Mouse (Mus musculus): ENCODE data around the gene Fry. TPM values are rescaled to one million over a fixed set of nuclear protein-coding genes. Genes with fewer than 3 reads are reported as not detected.
A peak's percentile ranks its signal among the peaks of the same experiment; 100 is the strongest.

Gene Fry
- total and polyA plus RNA-seq, 3 experiments, result 43.8 to 153 (median 117) TPM

DNA sequence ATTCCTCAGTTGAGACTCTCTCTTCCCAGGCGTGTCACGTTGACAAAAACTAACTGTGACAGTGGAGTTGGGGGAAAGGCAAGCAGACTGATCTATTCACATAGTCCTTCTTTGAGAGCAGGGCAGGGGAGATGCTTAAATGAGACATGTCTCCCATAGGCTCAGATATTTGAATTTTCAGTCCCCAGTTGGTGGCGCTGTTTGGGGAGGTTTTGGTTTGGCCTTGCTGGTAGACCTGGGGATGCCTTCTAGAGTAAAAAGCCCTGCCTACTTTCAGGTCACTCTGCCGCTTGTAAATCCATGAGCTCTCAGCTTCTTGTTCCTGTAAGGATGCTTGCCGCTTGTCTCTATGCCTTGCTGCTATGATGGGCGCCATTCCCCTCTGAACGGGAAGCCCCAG lies 163.6 kb downstream of the Fry start:
- H3K36me3 ChIP-seq (ENCODE audit: control insufficient read depth, insufficient read depth, low read length), result no peaks in the 10 kb centered on the region
- WGBS, result 71% methylated on average over 7 of the region's 7 CpGs
- no peak overlapping the region for H3K9ac ChIP-seq (ENCODE audit: low read depth, low read length)
- H3K4me1 ChIP-seq (ENCODE audit: control insufficient read depth, insufficient read depth, low read length), result peaks cover 4% of the 10 kb centered on the region; the same call in 1 of the 2 replicates
- H3K79me2 ChIP-seq (replicated peaks; ENCODE audit: control insufficient read depth, insufficient read depth, low read length), result peaks cover 3% of the 10 kb centered on the region
- intact Hi-C loops (cut with DNase I), result no loop called here
- DNase-seq, result no peak
- TF ChIP-seq POLR2A (IDR thresholded peaks at IDR 0.05; ENCODE audit: insufficient read depth, low read depth, low read length) (no peak), EP300 (IDR thresholded peaks at IDR 0.05; ENCODE audit: insufficient read depth, low read depth, low read length) (no peak), CTCF (IDR thresholded peaks at IDR 0.05) (0 out of 2 replicates have a peak, but pooled peaks have one; percentile 4)
- H3K4me3 ChIP-seq, result no peak overlapping the region
- H3K27me3 ChIP-seq (ENCODE audit: control insufficient read depth, insufficient read depth, low read length), result no peaks in the 10 kb centered on the region
- no peak overlapping the region for H3K27ac ChIP-seq

DNA sequence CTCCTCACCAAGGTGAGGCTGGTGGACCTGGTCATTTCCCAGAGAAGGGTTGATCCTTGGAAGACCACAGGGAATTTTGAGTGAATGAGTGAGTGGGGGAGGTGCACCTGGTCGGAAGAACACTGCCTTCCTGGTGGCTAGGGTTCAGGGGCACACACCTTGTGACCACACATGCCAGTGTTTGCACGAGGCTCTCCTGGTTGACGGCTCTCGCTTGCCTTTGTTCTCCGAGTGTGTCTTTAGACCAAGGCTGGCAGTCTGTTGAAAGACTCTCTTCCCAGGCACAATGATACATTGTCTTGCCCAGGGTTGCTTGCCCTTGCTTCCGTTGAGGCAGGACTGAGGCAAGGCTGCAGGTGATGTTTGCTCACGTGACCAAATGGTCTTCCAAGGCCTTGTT lies 169.5 kb downstream of the Fry start:
- 93% methylated on average over 7 of the region's 7 CpGs for WGBS
- TF ChIP-seq POLR2A (IDR thresholded peaks at IDR 0.05; ENCODE audit: insufficient read depth, low read depth, low read length), result no peak
- TF ChIP-seq CTCF (IDR thresholded peaks at IDR 0.05), result no peak
- TF ChIP-seq EP300 (IDR thresholded peaks at IDR 0.05; ENCODE audit: insufficient read depth, low read depth, low read length), result no peak
- Histone ChIP-seq H3K79me2 (replicated peaks; ENCODE audit: control insufficient read depth, insufficient read depth, low read length) (no peaks in the 10 kb centered on the region; the same call in none of the 2 replicates), H3K36me3 (ENCODE audit: control insufficient read depth, insufficient read depth, low read length) (no peaks in the 10 kb centered on the region), H3K4me3 (no peak overlapping the region), H3K27ac (no peak overlapping the region), H3K9ac (ENCODE audit: low read depth, low read length) (no peak overlapping the region), H3K4me1 (ENCODE audit: control insufficient read depth, insufficient read depth, low read length) (no peaks in the 10 kb centered on the region; the same call in 1 of the 2 replicates), H3K27me3 (ENCODE audit: control insufficient read depth, insufficient read depth, low read length) (no peaks in the 10 kb centered on the region)
- no peak for DNase-seq
- intact Hi-C loops (cut with DNase I), result no loop called here

DNA sequence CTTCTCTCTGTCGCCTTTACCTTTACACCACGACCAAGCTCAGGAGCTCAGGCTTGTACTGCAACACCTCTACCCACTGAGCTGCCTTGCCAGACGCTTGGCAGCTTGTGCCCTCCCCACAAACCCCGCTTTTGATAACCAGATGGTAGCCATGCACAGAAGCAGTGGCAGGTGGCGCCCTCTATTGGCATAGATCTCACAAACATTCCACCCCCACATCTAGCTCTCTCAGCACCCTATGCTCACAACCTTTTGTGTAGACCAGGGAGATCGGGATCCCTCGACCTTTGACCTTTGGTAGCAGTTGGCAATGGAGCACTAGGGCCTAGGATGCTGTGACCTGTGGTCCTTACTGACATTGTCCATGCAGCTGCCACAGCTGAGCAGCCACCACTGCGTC lies 171.2 kb downstream of the Fry start:
- 80% methylated on average over 8 of the region's 8 CpGs for WGBS
- intact Hi-C loops (cut with DNase I), result loop anchor here (5.0 kb wide), 1 partner anchor 57 kb away; no protein-coding TSS in a partner anchor

DNA sequence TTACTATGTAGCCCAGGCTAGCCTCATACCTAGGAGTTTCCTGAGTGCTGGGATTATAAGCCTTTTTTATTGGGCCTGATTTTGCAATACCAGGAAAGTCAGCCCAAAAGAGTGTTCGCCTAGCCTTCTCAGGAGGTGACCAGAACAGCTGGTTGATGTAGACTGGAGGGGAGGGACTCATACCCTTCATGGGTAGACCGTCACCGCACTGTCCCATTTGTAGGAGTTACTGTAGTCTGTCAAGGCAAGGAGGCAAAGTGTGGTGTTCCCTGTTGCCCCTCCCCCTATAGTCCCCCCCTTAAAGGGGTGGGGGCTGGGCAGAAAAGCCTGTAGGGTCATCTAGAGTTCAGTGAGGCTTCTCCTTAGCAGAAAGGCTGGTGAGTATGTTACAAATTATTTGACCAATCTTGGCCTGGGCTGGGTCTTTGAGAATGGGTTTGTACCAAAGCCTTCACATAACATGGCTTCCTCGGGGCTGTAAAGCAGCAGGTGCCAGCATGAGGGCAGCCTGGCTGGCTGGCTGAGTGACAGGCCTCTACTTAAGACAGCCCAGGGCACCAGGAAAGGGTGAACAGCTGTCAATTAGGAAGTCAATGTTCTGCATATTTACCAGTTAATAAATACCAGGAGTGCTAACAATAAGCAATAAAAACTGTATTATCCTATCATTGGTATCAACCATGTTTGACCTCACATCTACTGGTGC lies 172.2 kb downstream of the Fry start:
- H3K79me2 ChIP-seq (replicated peaks; ENCODE audit: control insufficient read depth, insufficient read depth, low read length), result no peaks in the 10 kb centered on the region; the same call in 1 of the 2 replicates
- no peak overlapping the region for H3K27ac ChIP-seq
- DNase-seq, result no peak
- WGBS, result 85% methylated on average over 4 of the region's 4 CpGs
- intact Hi-C loops (cut with DNase I), result loop anchor here (5.0 kb wide), 1 partner anchor 58 kb away; no protein-coding TSS in a partner anchor
- H3K36me3 ChIP-seq (ENCODE audit: control insufficient read depth, insufficient read depth, low read length), result peaks cover 5% of the 10 kb centered on the region; the same call in 1 of the 2 replicates
- H3K4me3 ChIP-seq, result no peak overlapping the region
- no peaks in the 10 kb centered on the region for H3K27me3 ChIP-seq (ENCODE audit: control insufficient read depth, insufficient read depth, low read length)
- no peak overlapping the region for H3K9ac ChIP-seq (ENCODE audit: low read depth, low read length)
- TF ChIP-seq POLR2A (IDR thresholded peaks at IDR 0.05; ENCODE audit: insufficient read depth, low read depth, low read length) (no peak), EP300 (IDR thresholded peaks at IDR 0.05; ENCODE audit: insufficient read depth, low read depth, low read length) (no peak), CTCF (IDR thresholded peaks at IDR 0.05) (no peak)
- H3K4me1 ChIP-seq (ENCODE audit: control insufficient read depth, insufficient read depth, low read length), result peaks cover 4% of the 10 kb centered on the region

More for the DNA sequence above, 171.2 kb downstream of the Fry start:
- Histone ChIP-seq H3K36me3 (ENCODE audit: control insufficient read depth, insufficient read depth, low read length) (peaks cover 5% of the 10 kb centered on the region; the same call in 1 of the 2 replicates), H3K79me2 (replicated peaks; ENCODE audit: control insufficient read depth, insufficient read depth, low read length) (no peaks in the 10 kb centered on the region; the same call in 1 of the 2 replicates), H3K9ac (ENCODE audit: low read depth, low read length) (no peak overlapping the region), H3K27me3 (ENCODE audit: control insufficient read depth, insufficient read depth, low read length) (no peaks in the 10 kb centered on the region), H3K4me3 (no peak overlapping the region), H3K4me1 (ENCODE audit: control insufficient read depth, insufficient read depth, low read length) (peaks cover 3% of the 10 kb centered on the region), H3K27ac (no peak overlapping the region)
- no peak for DNase-seq
- TF ChIP-seq EP300 (IDR thresholded peaks at IDR 0.05; ENCODE audit: insufficient read depth, low read depth, low read length) (no peak), CTCF (IDR thresholded peaks at IDR 0.05) (peak; percentile 66), POLR2A (IDR thresholded peaks at IDR 0.05; ENCODE audit: insufficient read depth, low read depth, low read length) (no peak)

DNA sequence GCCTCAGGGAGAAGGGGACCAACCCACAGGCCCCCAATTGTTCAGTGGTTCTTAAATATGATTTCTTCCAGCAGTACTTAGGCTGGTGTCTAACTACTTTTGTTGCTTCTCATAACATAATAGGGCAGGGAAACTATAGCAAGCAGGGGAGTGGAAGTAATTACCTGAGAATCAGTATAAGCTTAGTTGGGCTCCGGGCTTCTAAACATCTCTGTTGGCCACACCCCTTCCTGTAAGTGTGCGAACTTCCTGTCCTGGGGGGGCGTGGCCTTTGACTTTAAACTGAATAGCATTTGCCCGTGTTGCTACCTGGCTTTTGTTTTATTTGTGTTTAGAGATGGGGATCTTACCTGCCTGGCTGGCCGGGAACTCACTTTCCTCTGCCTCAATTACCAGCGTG lies 172.8 kb downstream of the Fry start:
- Histone ChIP-seq H3K4me3 (no peak overlapping the region), H3K4me1 (ENCODE audit: control insufficient read depth, insufficient read depth, low read length) (peaks cover 4% of the 10 kb centered on the region), H3K9ac (ENCODE audit: low read depth, low read length) (no peak overlapping the region), H3K79me2 (replicated peaks; ENCODE audit: control insufficient read depth, insufficient read depth, low read length) (no peaks in the 10 kb centered on the region; the same call in 1 of the 2 replicates), H3K36me3 (ENCODE audit: control insufficient read depth, insufficient read depth, low read length) (peaks cover 5% of the 10 kb centered on the region; the same call in 1 of the 2 replicates), H3K27ac (no peak overlapping the region), H3K27me3 (ENCODE audit: control insufficient read depth, insufficient read depth, low read length) (no peaks in the 10 kb centered on the region)
- TF ChIP-seq CTCF (IDR thresholded peaks at IDR 0.05) (no peak), POLR2A (IDR thresholded peaks at IDR 0.05; ENCODE audit: insufficient read depth, low read depth, low read length) (no peak), EP300 (IDR thresholded peaks at IDR 0.05; ENCODE audit: insufficient read depth, low read depth, low read length) (no peak)
- 75% methylated on average over 6 of the region's 6 CpGs for WGBS
- intact Hi-C loops (cut with DNase I), result loop anchor here (5.0 kb wide), 1 partner anchor 59 kb away; no protein-coding TSS in a partner anchor
- no peak for DNase-seq

DNA sequence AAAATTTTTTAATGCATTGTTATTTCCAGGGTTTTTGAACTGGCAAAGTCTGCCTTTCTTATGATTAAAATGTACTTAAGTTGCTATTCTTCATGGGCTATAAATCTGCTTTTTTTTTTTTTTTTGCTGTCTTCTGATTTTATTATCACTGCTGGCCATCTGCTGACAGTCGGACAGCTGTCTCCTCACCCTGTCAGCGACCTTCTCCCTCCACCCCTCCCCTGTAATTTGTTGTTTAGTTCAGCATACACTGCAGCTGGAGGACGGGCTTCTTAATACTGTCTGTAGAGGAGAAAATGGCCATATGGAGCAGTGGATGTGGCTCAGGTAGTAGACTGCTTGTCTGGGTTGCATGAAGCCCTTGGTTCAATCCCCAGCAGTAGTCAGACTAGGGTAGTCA lies 173.7 kb downstream of the Fry start:
- Histone ChIP-seq H3K36me3 (ENCODE audit: control insufficient read depth, insufficient read depth, low read length) (peaks cover 5% of the 10 kb centered on the region; the same call in 1 of the 2 replicates), H3K27ac (no peak overlapping the region), H3K4me3 (no peak overlapping the region), H3K79me2 (replicated peaks; ENCODE audit: control insufficient read depth, insufficient read depth, low read length) (no peaks in the 10 kb centered on the region; the same call in 1 of the 2 replicates), H3K27me3 (ENCODE audit: control insufficient read depth, insufficient read depth, low read length) (no peaks in the 10 kb centered on the region), H3K4me1 (ENCODE audit: control insufficient read depth, insufficient read depth, low read length) (peaks cover 4% of the 10 kb centered on the region), H3K9ac (ENCODE audit: low read depth, low read length) (no peak overlapping the region)
- WGBS, result 69% methylated on average over 3 of the region's 3 CpGs
- no peak for TF ChIP-seq CTCF (IDR thresholded peaks at IDR 0.05)
- no peak for TF ChIP-seq EP300 (IDR thresholded peaks at IDR 0.05; ENCODE audit: insufficient read depth, low read depth, low read length)
- no peak for TF ChIP-seq POLR2A (IDR thresholded peaks at IDR 0.05; ENCODE audit: insufficient read depth, low read depth, low read length)
- intact Hi-C loops (cut with DNase I), result loop anchor here (5.0 kb wide), 1 partner anchor 60 kb away; no protein-coding TSS in a partner anchor
- DNase-seq, result no peak
